Comparison of ENCODE assay signal across 32 mouse cellular contexts in genomic region chrX:167239293-167239921, GRCm38 (mm10). TPM values are rescaled to one million over a fixed set of nuclear protein-coding genes. Genes with fewer than 3 reads are reported as not detected.
A peak's percentile ranks its signal among the peaks of the same experiment; 100 is the strongest.
DNase-seq lines count a peak whose midpoint lies in the region; ATAC-seq and TF ChIP-seq lines count a peak whose summit lies in the region.
"Had no signal": no experiment of that assay in that cellular context is flagged by ENCODE, and none has a peak within 500 bp of the region (broad histone marks: within the 10 kb centered on the region; RNA-seq: fewer than 3 reads in every experiment).

No protein-coding gene starts in this region.

- H3K27ac ChIP-seq in forebrain, embryonic 11.5 days (ENCODE audit: low read depth, low read length) = no peak overlapping the region
- H3K27ac ChIP-seq in forebrain, postnatal 0 days (ENCODE audit: low read depth, low read length) = no peak overlapping the region
- no peak overlapping the region for H3K27ac ChIP-seq in kidney, postnatal 0 days
- H3K27ac ChIP-seq: forebrain, embryonic 15.5 days; heart, embryonic 13.5 days; liver, embryonic 14.5 days; lung, embryonic 15.5 days; stomach, embryonic 15.5 days had no signal

- H3K9ac ChIP-seq in forebrain, embryonic 11.5 days (ENCODE audit: low read length) = no peak overlapping the region
- H3K9ac ChIP-seq in forebrain, postnatal 0 days = no peak overlapping the region
- no peak overlapping the region for H3K9ac ChIP-seq in kidney, postnatal 0 days (ENCODE audit: low read depth, low read length)
- H3K9ac ChIP-seq: forebrain, embryonic 15.5 days; heart, embryonic 13.5 days; liver, embryonic 14.5 days; lung, embryonic 15.5 days; stomach, embryonic 15.5 days had no signal

- no peaks in the 10 kb centered on the region for H3K9me3 ChIP-seq in forebrain, embryonic 11.5 days (ENCODE audit: control insufficient read depth, low read length)
- no peaks in the 10 kb centered on the region for H3K9me3 ChIP-seq in forebrain, postnatal 0 days (ENCODE audit: low read length)
- H3K9me3 ChIP-seq in kidney, postnatal 0 days (replicated peaks; ENCODE audit: low read length) = no peaks in the 10 kb centered on the region
- H3K9me3 ChIP-seq: forebrain, embryonic 15.5 days; heart, embryonic 13.5 days; lung, embryonic 15.5 days; stomach, embryonic 15.5 days had no signal

- ATAC-seq in forebrain, embryonic 11.5 days (replicated peaks; ENCODE audit: low FRiP score) = 0 out of 2 replicates have a peak, but pooled peaks have one; percentile 27
- ATAC-seq in forebrain, postnatal 0 days = no peak
- ATAC-seq in kidney, postnatal 0 days (replicated peaks; ENCODE audit: low FRiP score, low read depth) = peak; percentile 88
- no peak for ATAC-seq in erythroblast, adult 5-6 weeks (replicated peaks; ENCODE audit: low FRiP score, poor library complexity, severe bottlenecking)
- ATAC-seq: activated CD4-positive, CD25-positive, alpha-beta regulatory T cell, adult 4 months; forebrain, embryonic 15.5 days; hindbrain, embryonic 16.5 days; midbrain, embryonic 16.5 days had no signal

- no peak overlapping the region for H3K4me2 ChIP-seq in forebrain, embryonic 11.5 days (ENCODE audit: low read depth, low read length, severe bottlenecking)
- H3K4me2 ChIP-seq in forebrain, postnatal 0 days (ENCODE audit: low read depth) = no peak overlapping the region
- H3K4me2 ChIP-seq in kidney, postnatal 0 days (ENCODE audit: low read length) = no peak overlapping the region
- H3K4me2 ChIP-seq: forebrain, embryonic 15.5 days; heart, embryonic 13.5 days; lung, embryonic 15.5 days; midbrain, embryonic 11.5 days; stomach, embryonic 15.5 days had no signal

- no peaks in the 10 kb centered on the region for H3K36me3 ChIP-seq in forebrain, embryonic 11.5 days (ENCODE audit: control insufficient read depth, insufficient read depth, low read length)
- no peaks in the 10 kb centered on the region for H3K36me3 ChIP-seq in forebrain, postnatal 0 days (ENCODE audit: insufficient read depth)
- H3K36me3 ChIP-seq in kidney, postnatal 0 days (ENCODE audit: insufficient read depth, low read length) = no peaks in the 10 kb centered on the region
- H3K36me3 ChIP-seq: forebrain, embryonic 15.5 days; heart, embryonic 13.5 days; lung, embryonic 15.5 days; stomach, embryonic 15.5 days had no signal

- no peak for DNase-seq in forebrain, embryonic 11.5 days (ENCODE audit: low spot score)
- DNase-seq in forebrain, postnatal 0 days = no peak
- peak; percentile 24 for DNase-seq in kidney, postnatal 0 days (ENCODE audit: low spot score)
- DNase-seq in kidney, postnatal 25 days = no peak
- DNase-seq in forelimb bud, embryonic 11.5 days (ENCODE audit: low read depth, low spot score) = peak; percentile 48
- DNase-seq in left cerebral cortex, adult 9 months (ENCODE audit: low spot score in 2 of 2) = no peak
- DNase-seq in thymus, postnatal 10 days (ENCODE audit: low spot score in 2 of 2) = no peak
- DNase-seq: adrenal gland, adult 2 months; adrenal gland, postnatal 36 days; cerebellum, adult 2 months; cerebellum, postnatal 14 days; heart, postnatal 10 days; kidney, adult 18-20 months; layer of hippocampus, adult 9-11 months; liver; lung, postnatal 36 days; right cerebral cortex, postnatal 25 days; thymus, postnatal 14 days had no signal

- H3K4me3 ChIP-seq in forebrain, embryonic 11.5 days (ENCODE audit: low read depth, low read length) = no peak overlapping the region
- H3K4me3 ChIP-seq in forebrain, postnatal 0 days (ENCODE audit: low read depth, low read length) = no peak overlapping the region
- H3K4me3 ChIP-seq in kidney, postnatal 0 days (replicated peaks; ENCODE audit: low read depth, low read length) = no peak overlapping the region
- H3K4me3 ChIP-seq: forebrain, embryonic 15.5 days; heart, embryonic 13.5 days; lung, embryonic 15.5 days; stomach, embryonic 15.5 days had no signal

- no peak for TF ChIP-seq CTCF in forebrain, postnatal 0 days (IDR thresholded peaks at IDR 0.05; ENCODE audit: low read depth)
- no peak for TF ChIP-seq CTCF in kidney, postnatal 0 days (IDR thresholded peaks at IDR 0.05; ENCODE audit: low read depth)

- H3K27me3 ChIP-seq in forebrain, embryonic 11.5 days (ENCODE audit: control insufficient read depth, insufficient read depth, low read length) = peaks cover 7% of the 10 kb centered on the region; the same call in 1 of the 2 replicates
- H3K27me3 ChIP-seq in forebrain, postnatal 0 days (ENCODE audit: insufficient read depth, low read length) = no peaks in the 10 kb centered on the region
- no peaks in the 10 kb centered on the region for H3K27me3 ChIP-seq in kidney, postnatal 0 days (ENCODE audit: insufficient read depth, low read length)
- H3K27me3 ChIP-seq: CH12.LX; forebrain, embryonic 15.5 days; lung, embryonic 15.5 days; stomach, embryonic 15.5 days had no signal

- no peaks in the 10 kb centered on the region for H3K4me1 ChIP-seq in forebrain, embryonic 11.5 days (replicated peaks; ENCODE audit: control insufficient read depth, insufficient read depth, low read length)
- no peaks in the 10 kb centered on the region for H3K4me1 ChIP-seq in forebrain, postnatal 0 days (ENCODE audit: insufficient read depth)
- no peaks in the 10 kb centered on the region for H3K4me1 ChIP-seq in kidney, postnatal 0 days (replicated peaks; ENCODE audit: insufficient read depth, low read length)
- H3K4me1 ChIP-seq: forebrain, embryonic 15.5 days; heart, embryonic 13.5 days; lung, embryonic 15.5 days; stomach, embryonic 15.5 days had no signal

- WGBS in forebrain, embryonic 11.5 days = 62% methylated on average over 9 of the region's 9 CpGs
- 47% methylated on average over 9 of the region's 9 CpGs for WGBS in forebrain, postnatal 0 days
- 41% methylated on average over 9 of the region's 9 CpGs for WGBS in kidney, postnatal 0 days

RNA-seq across cellular contexts. Expression of gene Tlr8, which starts 24.7 kb away (rescaled TPM):
- 0.17 TPM in 1 of 2 replicates, not detected in the other for polyA plus RNA-seq in forebrain, embryonic 11.5 days (2014; fragmentation: Nextera tagmentation; extraction: Ambion mirVana)
- 0.31 and 0.52 TPM in 2 replicates for total RNA-seq in forebrain, postnatal 0 days (2014; rRNA removed)
- not detected in 2 replicates for polyA plus RNA-seq in forebrain, postnatal 0 days (2015; fragmentation: Nextera tagmentation; extraction: Ambion mirVana)
- 0.18 and 0.26 TPM in 2 replicates for polyA plus RNA-seq in kidney, postnatal 0 days (2015; fragmentation: Nextera tagmentation; extraction: Ambion mirVana)
- total RNA-seq in erythroblast, adult 5-6 weeks (2015; ENCODE audit: low replicate concordance) = 11.7 and 24.0 TPM in 2 replicates
- 5.3 and 11.2 TPM in 2 replicates for total RNA-seq in erythroblast, adult 5-6 weeks (2017; ENCODE audit: low replicate concordance)
- total RNA-seq: CH12.LX, ES-E14 had no signal
- polyA plus RNA-seq: activated CD4-positive, CD25-positive, alpha-beta regulatory T cell, adult 4 months; C2C12; cerebellum, adult 2 months; hindbrain, embryonic 11.5 days; midbrain, embryonic 16.5 days had no signal

RNA-seq across cellular contexts. Expression of gene Tmsb4x, which starts 30.3 kb away (rescaled TPM):
- polyA plus RNA-seq in forebrain, embryonic 11.5 days (2014; fragmentation: Nextera tagmentation; extraction: Ambion mirVana) = 3,887 and 4,316 TPM in 2 replicates
- 2,260 and 3,868 TPM in 2 replicates for total RNA-seq in forebrain, postnatal 0 days (2014; rRNA removed)
- polyA plus RNA-seq in forebrain, postnatal 0 days (2015; fragmentation: Nextera tagmentation; extraction: Ambion mirVana) = 5,725 and 7,393 TPM in 2 replicates
- polyA plus RNA-seq in kidney, postnatal 0 days (2015; fragmentation: Nextera tagmentation; extraction: Ambion mirVana) = 3,825 and 4,073 TPM in 2 replicates
- 1,938 and 2,125 TPM in 2 replicates for total RNA-seq in erythroblast, adult 5-6 weeks (2015; ENCODE audit: low replicate concordance)
- 844 and 1,294 TPM in 2 replicates for total RNA-seq in erythroblast, adult 5-6 weeks (2017; ENCODE audit: low replicate concordance)

Comparison
In these comparisons a context has a peak if more than half of its experiments do, and no peak if none do; other contexts are left out.
1. ATAC-seq: peak in forebrain, embryonic 11.5 days (single experiment) and kidney, postnatal 0 days (single experiment); none in forebrain, postnatal 0 days (single experiment) and erythroblast, adult 5-6 weeks (single experiment).
2. DNase-seq: peak in kidney, postnatal 0 days (single experiment) and forelimb bud, embryonic 11.5 days (single experiment); none in forebrain, embryonic 11.5 days (single experiment), forebrain, postnatal 0 days (single experiment), kidney, postnatal 25 days (0 of 2), left cerebral cortex, adult 9 months (0 of 2) and thymus, postnatal 10 days (0 of 2).